Mouse (Mus musculus) hindbrain, embryonic 15.5 days (tissue): ENCODE data around the gene Plekhh2. TPM values are rescaled to one million over a fixed set of nuclear protein-coding genes. Genes with fewer than 3 reads are reported as not detected.
"Not testable (repeated sequence)": the region's sequence is repeated elsewhere in the genome, so short reads cannot be mapped to it uniquely, and the experiment has no call there.

Experiments used
- ATAC-seq: fragments of 200-750 bp; cut with Nextera tagmentation; 2 replicates; pipeline ENCODE4 v1.8.0; 2017; ENCODE audit warnings: low read depth, moderate number of reproducible peaks, moderate TSS enrichment; ENCODE audit not compliant: low FRiP score
- H3K27ac ChIP-seq: fragments of 300-500 bp; sonication (generic); replicated peaks from 2 replicates; pipeline ENCODE4 v1.5.1; 2015; ENCODE audit warnings: mild to moderate bottlenecking, inconsistent platforms
- H3K27me3 ChIP-seq: fragments of 300-500 bp; sonication (generic); 2 replicates; pipeline ENCODE4 v1.6.1; 2015; ENCODE audit warnings: control low read depth, inconsistent platforms
- H3K36me3 ChIP-seq: fragments of 300-500 bp; sonication (generic); 2 replicates; pipeline ENCODE4 v1.6.1; 2015; ENCODE audit warnings: control low read depth, inconsistent platforms
- H3K4me1 ChIP-seq: fragments of 300-500 bp; sonication (generic); replicated peaks from 2 replicates; pipeline ENCODE4 v1.6.1; 2015; ENCODE audit warnings: control low read depth, inconsistent platforms
- H3K4me2 ChIP-seq: fragments of 300-500 bp; sonication (generic); 2 replicates; pipeline ENCODE4 v1.6.1; 2015; ENCODE audit warnings: moderate library complexity, mild to moderate bottlenecking, inconsistent platforms
- H3K4me3 ChIP-seq: fragments of 300-500 bp; sonication (generic); 2 replicates; pipeline ENCODE4 v1.5.1; 2015; ENCODE audit warnings: mild to moderate bottlenecking, inconsistent platforms
- H3K9ac ChIP-seq: fragments of 300-500 bp; sonication (generic); 2 replicates; pipeline ENCODE4 v1.6.1; 2015; ENCODE audit warnings: inconsistent platforms
- H3K9me3 ChIP-seq: fragments of 300-500 bp; sonication (generic); 2 replicates; pipeline ENCODE4 v1.6.1; 2016; ENCODE audit warnings: control low read depth, inconsistent platforms
- WGBS: fragments of 180-500 bp; shearing (Covaris S2); methylation state at CpG from one replicate; pipeline ENCODE4 v1.1.7; 2015; 5-methylcytosine and 5-hydroxymethylcytosine counted together
- polyA plus RNA-seq: library from polyadenylated mRNA; unstranded; fragments of >200 nt; fragmentation: Nextera tagmentation; extraction: Ambion mirVana; gene quantifications from 2 replicates; pipeline ENCODE4 v1.2.1, GENCODE M21; 2015

Gene Plekhh2
- polyA plus RNA-seq, 1 experiment from 2014 or later, result 2.3 TPM

- H3K27me3 ChIP-seq, H3K9me3 ChIP-seq, ATAC-seq, H3K36me3 ChIP-seq, H3K4me1 ChIP-seq, H3K4me3 ChIP-seq, H3K27ac ChIP-seq, H3K9ac ChIP-seq, H3K4me2 ChIP-seq: not testable (repeated sequence)
Observed at GRCm38 (mm10) chr17:84564264-84564663, 52.6 kb downstream of the Plekhh2 start.

GRCm38 (mm10) chr17:84565762-84566161, 54.1 kb downstream of the Plekhh2 start:
- Histone ChIP-seq H3K27ac (no peak overlapping the region), H3K4me2 (no peak overlapping the region), H3K4me3 (no peak overlapping the region), H3K9me3 (no peaks in the 10 kb centered on the region), H3K4me1 (0 out of 2 replicates have a peak, but pooled peaks cover 6% of the 10 kb centered on the region), H3K36me3 (0 out of 2 replicates have a peak, but pooled peaks cover 4% of the 10 kb centered on the region), H3K9ac (no peak overlapping the region), H3K27me3 (no peaks in the 10 kb centered on the region)
- 94% methylated on average over 6 of the region's 6 CpGs for WGBS
- ATAC-seq, result no peak

- Histone ChIP-seq H3K27ac (no peak overlapping the region), H3K27me3 (no peaks in the 10 kb centered on the region), H3K9me3 (no peaks in the 10 kb centered on the region), H3K4me2 (peak overlapping the region; percentile 40), H3K36me3 (0 out of 2 replicates have a peak, but pooled peaks cover 4% of the 10 kb centered on the region), H3K4me3 (no peak overlapping the region), H3K9ac (no peak overlapping the region), H3K4me1 (0 out of 2 replicates have a peak, but pooled peaks cover 6% of the 10 kb centered on the region)
- ATAC-seq, result no peak
- WGBS, result 45% methylated on average over 27 of the region's 27 CpGs
Observed at GRCm38 (mm10) chr17:84566773-84567555, 55.3 kb downstream of the Plekhh2 start.

GRCm38 (mm10) chr17:84568807-84569206, 57.1 kb downstream of the Plekhh2 start:
- WGBS, result 94% methylated on average over 12 of the region's 12 CpGs
- Histone ChIP-seq H3K9me3 (no peaks in the 10 kb centered on the region), H3K36me3 (0 out of 2 replicates have a peak, but pooled peaks cover 4% of the 10 kb centered on the region), H3K4me2 (no peak overlapping the region), H3K9ac (no peak overlapping the region), H3K4me3 (no peak overlapping the region), H3K27ac (no peak overlapping the region), H3K27me3 (no peaks in the 10 kb centered on the region), H3K4me1 (0 out of 2 replicates have a peak, but pooled peaks cover 6% of the 10 kb centered on the region)
- no peak for ATAC-seq

GRCm38 (mm10) chr17:84569770-84570169, 58.1 kb downstream of the Plekhh2 start:
- no peaks in the 10 kb centered on the region for H3K36me3 ChIP-seq
- no peaks in the 10 kb centered on the region for H3K9me3 ChIP-seq
- H3K4me3 ChIP-seq, result no peak overlapping the region
- no peaks in the 10 kb centered on the region for H3K27me3 ChIP-seq
- no peak overlapping the region for H3K4me2 ChIP-seq
- H3K9ac ChIP-seq, result no peak overlapping the region
- H3K27ac ChIP-seq, result no peak overlapping the region
- 0 out of 2 replicates have a peak, but pooled peaks cover 6% of the 10 kb centered on the region for H3K4me1 ChIP-seq
- no peak for ATAC-seq
- WGBS, result 68% methylated on average over 8 of the region's 8 CpGs

GRCm38 (mm10) chr17:84571629-84572028, 59.9 kb downstream of the Plekhh2 start:
- no peak overlapping the region for H3K4me2 ChIP-seq
- 84% methylated on average over 18 of the region's 18 CpGs for WGBS

GRCm38 (mm10) chr17:84573305-84573704, 61.6 kb downstream of the Plekhh2 start:
- 96% methylated on average over 9 of the region's 9 CpGs for WGBS
- Histone ChIP-seq H3K4me2 (no peak overlapping the region), H3K36me3 (no peaks in the 10 kb centered on the region), H3K4me1 (no peaks in the 10 kb centered on the region), H3K9ac (no peak overlapping the region), H3K27ac (no peak overlapping the region), H3K4me3 (no peak overlapping the region), H3K27me3 (no peaks in the 10 kb centered on the region), H3K9me3 (no peaks in the 10 kb centered on the region)
- ATAC-seq, result no peak

More at GRCm38 (mm10) chr17:84571629-84572028, 59.9 kb downstream of the Plekhh2 start:
- 0 out of 2 replicates have a peak, but pooled peaks cover 6% of the 10 kb centered on the region for H3K4me1 ChIP-seq
- H3K9ac ChIP-seq, result no peak overlapping the region
- H3K27me3 ChIP-seq, result no peaks in the 10 kb centered on the region
- ATAC-seq, result no peak
- H3K9me3 ChIP-seq, result no peaks in the 10 kb centered on the region
- no peak overlapping the region for H3K4me3 ChIP-seq
- H3K27ac ChIP-seq, result no peak overlapping the region
- H3K36me3 ChIP-seq, result no peaks in the 10 kb centered on the region

GRCm38 (mm10) chr17:84573940-84574339, 62.2 kb downstream of the Plekhh2 start:
- 85% methylated on average over 5 of the region's 5 CpGs for WGBS

GRCm38 (mm10) chr17:84575108-84575507, 63.4 kb downstream of the Plekhh2 start:
- ATAC-seq, result no peak
- no peaks in the 10 kb centered on the region for H3K9me3 ChIP-seq
- H3K36me3 ChIP-seq, result no peaks in the 10 kb centered on the region
- no peak overlapping the region for H3K4me2 ChIP-seq
- no peaks in the 10 kb centered on the region for H3K27me3 ChIP-seq
- no peak overlapping the region for H3K9ac ChIP-seq
- no peak overlapping the region for H3K4me3 ChIP-seq
- no peaks in the 10 kb centered on the region for H3K4me1 ChIP-seq
- 94% methylated on average over 5 of the region's 5 CpGs for WGBS
- H3K27ac ChIP-seq, result no peak overlapping the region

More at GRCm38 (mm10) chr17:84573940-84574339, 62.2 kb downstream of the Plekhh2 start:
- no peaks in the 10 kb centered on the region for H3K27me3 ChIP-seq
- H3K4me1 ChIP-seq, result no peaks in the 10 kb centered on the region
- no peaks in the 10 kb centered on the region for H3K9me3 ChIP-seq
- no peak overlapping the region for H3K27ac ChIP-seq
- no peak overlapping the region for H3K9ac ChIP-seq
- H3K4me3 ChIP-seq, result no peak overlapping the region
- no peak for ATAC-seq
- H3K4me2 ChIP-seq, result no peak overlapping the region
- no peaks in the 10 kb centered on the region for H3K36me3 ChIP-seq

- Histone ChIP-seq H3K9ac (no peak overlapping the region), H3K27ac (no peak overlapping the region), H3K9me3 (no peaks in the 10 kb centered on the region), H3K27me3 (no peaks in the 10 kb centered on the region), H3K36me3 (no peaks in the 10 kb centered on the region), H3K4me1 (no peaks in the 10 kb centered on the region), H3K4me2 (no peak overlapping the region), H3K4me3 (no peak overlapping the region)
- WGBS, result 83% methylated on average over 16 of the region's 16 CpGs
- no peak for ATAC-seq
Observed at GRCm38 (mm10) chr17:84576621-84577293, 65.1 kb downstream of the Plekhh2 start.

- H3K4me3 ChIP-seq, result no peak overlapping the region
- 84% methylated on average over 8 of the region's 8 CpGs for WGBS
- ATAC-seq, result no peak
- no peak overlapping the region for H3K4me2 ChIP-seq
- H3K27me3 ChIP-seq, result no peaks in the 10 kb centered on the region
- no peaks in the 10 kb centered on the region for H3K9me3 ChIP-seq
- H3K9ac ChIP-seq, result no peak overlapping the region
- H3K27ac ChIP-seq, result no peak overlapping the region
- H3K36me3 ChIP-seq, result no peaks in the 10 kb centered on the region
- no peaks in the 10 kb centered on the region for H3K4me1 ChIP-seq
Observed at GRCm38 (mm10) chr17:84579249-84579648, 67.6 kb downstream of the Plekhh2 start.

- Histone ChIP-seq H3K4me1 (no peaks in the 10 kb centered on the region), H3K27ac (no peak overlapping the region), H3K4me3 (no peak overlapping the region), H3K4me2 (no peak overlapping the region), H3K9ac (no peak overlapping the region), H3K36me3 (no peaks in the 10 kb centered on the region), H3K27me3 (no peaks in the 10 kb centered on the region), H3K9me3 (no peaks in the 10 kb centered on the region)
- WGBS, result 92% methylated on average over 10 of the region's 10 CpGs
- no peak for ATAC-seq
Observed at GRCm38 (mm10) chr17:84579817-84580216, 68.1 kb downstream of the Plekhh2 start.
